Mouse (Mus musculus) forebrain, embryonic 10.5 days (tissue): ENCODE measurements at regions not wholly inside any gene's neighbourhood (a gene's known extent, or its start where the extent isn't known, plus 50 kb on each side); places are given as distances from the start of the nearest gene placed in this dataset.

ENCODE experiments used
- DNase-seq: peaks from one replicate; pipeline ENCODE4 v3.0.0-alpha.2; 2017; ENCODE audit warnings: low spot score; ENCODE audit errors: extremely low spot score
- H3K27ac ChIP-seq: fragments of 300-500 bp; sonication (generic); 2 replicates; pipeline ENCODE4 v1.5.1; 2016; ENCODE audit warnings: mild to moderate bottlenecking
- H3K27me3 ChIP-seq: fragments of 300-500 bp; sonication (generic); 2 replicates; pipeline ENCODE4 v1.6.1; 2016; ENCODE audit warnings: mild to moderate bottlenecking; ENCODE audit not compliant: poor library complexity, severe bottlenecking
- H3K36me3 ChIP-seq: fragments of 300-500 bp; sonication (generic); replicated peaks from 2 replicates; pipeline ENCODE4 v1.6.1; 2016; ENCODE audit warnings: mild to moderate bottlenecking, moderate library complexity
- H3K4me1 ChIP-seq: fragments of 300-500 bp; sonication (generic); 2 replicates; pipeline ENCODE4 v1.6.1; 2016
- H3K4me3 ChIP-seq: fragments of 300-500 bp; sonication (generic); 2 replicates; pipeline ENCODE4 v1.5.1; 2016; ENCODE audit warnings: mild to moderate bottlenecking, moderate library complexity
- H3K9me3 ChIP-seq: fragments of 300-500 bp; sonication (generic); 2 replicates; pipeline ENCODE4 v1.6.1; 2016; ENCODE audit warnings: mild to moderate bottlenecking, moderate library complexity
- WGBS: fragments of 180-500 bp; shearing (Covaris S2); methylation state at CpG from one replicate; pipeline ENCODE4 v1.1.7; 2016; 5-methylcytosine and 5-hydroxymethylcytosine counted together

GRCm38 (mm10) chr19:26340155-26340554 is 264.7 kb upstream of the Smarca2 start:
- H3K36me3 ChIP-seq: no peaks in the 10 kb centered on the region
- DNase-seq: no peak
- no peaks in the 10 kb centered on the region for H3K27me3 ChIP-seq
- H3K4me1 ChIP-seq: peaks cover 4% of the 10 kb centered on the region; the same call in 1 of the 2 replicates
- H3K4me3 ChIP-seq: no peak overlapping the region
- no peak overlapping the region for H3K27ac ChIP-seq
- 43% methylated on average over 3 of the region's 3 CpGs for WGBS
- no peaks in the 10 kb centered on the region for H3K9me3 ChIP-seq

DNA sequence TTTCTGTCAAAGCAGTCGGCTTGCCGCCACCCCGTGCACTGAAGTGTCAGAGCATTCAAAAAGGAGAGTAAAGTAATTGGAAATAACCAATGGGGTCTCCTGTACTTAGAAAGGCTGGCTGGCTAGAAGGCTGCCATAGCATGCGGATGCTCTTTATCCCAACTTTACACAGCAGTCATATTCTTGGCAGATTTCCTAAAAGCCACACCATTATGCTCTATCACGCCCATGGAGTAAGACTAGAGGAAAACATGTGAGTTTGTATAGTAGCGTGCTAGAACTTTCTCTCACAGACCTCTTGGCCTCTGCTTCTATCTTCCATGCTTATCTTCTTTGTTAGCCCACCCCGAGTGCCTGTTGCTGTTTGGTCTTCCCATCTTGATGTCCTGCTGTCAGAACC is 249.8 kb upstream of the Smarca2 start:
- no peak overlapping the region for H3K4me3 ChIP-seq
- no peaks in the 10 kb centered on the region for H3K9me3 ChIP-seq
- no peak overlapping the region for H3K27ac ChIP-seq
- no peaks in the 10 kb centered on the region for H3K27me3 ChIP-seq
- WGBS: 91% methylated on average over 7 of the region's 7 CpGs
- no peaks in the 10 kb centered on the region for H3K4me1 ChIP-seq
- no peaks in the 10 kb centered on the region for H3K36me3 ChIP-seq
- DNase-seq: no peak

- H3K4me1 ChIP-seq: no peaks in the 10 kb centered on the region
- WGBS: 94% methylated on average over 4 of the region's 4 CpGs
- no peaks in the 10 kb centered on the region for H3K36me3 ChIP-seq
- no peak overlapping the region for H3K4me3 ChIP-seq
- DNase-seq: no peak
- H3K27me3 ChIP-seq: no peaks in the 10 kb centered on the region
- H3K27ac ChIP-seq: no peak overlapping the region
- H3K9me3 ChIP-seq: no peaks in the 10 kb centered on the region
Observed at GRCm38 (mm10) chr19:26383961-26384381, 220.9 kb upstream of the Smarca2 start.

- Histone ChIP-seq H3K4me1 (no peaks in the 10 kb centered on the region), H3K27ac (no peak overlapping the region), H3K4me3 (no peak overlapping the region), H3K9me3 (no peaks in the 10 kb centered on the region), H3K36me3 (no peaks in the 10 kb centered on the region), H3K27me3 (no peaks in the 10 kb centered on the region)
- DNase-seq: no peak
Observed at GRCm38 (mm10) chr19:26386075-26386474, 218.8 kb upstream of the Smarca2 start.

GRCm38 (mm10) chr19:26412684-26413083 is 192.2 kb upstream of the Smarca2 start:
- no peak overlapping the region for H3K27ac ChIP-seq
- no peaks in the 10 kb centered on the region for H3K9me3 ChIP-seq
- no peaks in the 10 kb centered on the region for H3K4me1 ChIP-seq
- DNase-seq: no peak
- H3K4me3 ChIP-seq: no peak overlapping the region
- H3K27me3 ChIP-seq: no peaks in the 10 kb centered on the region
- no peaks in the 10 kb centered on the region for H3K36me3 ChIP-seq
- WGBS: 86% methylated on average over 2 of the region's 2 CpGs

DNA sequence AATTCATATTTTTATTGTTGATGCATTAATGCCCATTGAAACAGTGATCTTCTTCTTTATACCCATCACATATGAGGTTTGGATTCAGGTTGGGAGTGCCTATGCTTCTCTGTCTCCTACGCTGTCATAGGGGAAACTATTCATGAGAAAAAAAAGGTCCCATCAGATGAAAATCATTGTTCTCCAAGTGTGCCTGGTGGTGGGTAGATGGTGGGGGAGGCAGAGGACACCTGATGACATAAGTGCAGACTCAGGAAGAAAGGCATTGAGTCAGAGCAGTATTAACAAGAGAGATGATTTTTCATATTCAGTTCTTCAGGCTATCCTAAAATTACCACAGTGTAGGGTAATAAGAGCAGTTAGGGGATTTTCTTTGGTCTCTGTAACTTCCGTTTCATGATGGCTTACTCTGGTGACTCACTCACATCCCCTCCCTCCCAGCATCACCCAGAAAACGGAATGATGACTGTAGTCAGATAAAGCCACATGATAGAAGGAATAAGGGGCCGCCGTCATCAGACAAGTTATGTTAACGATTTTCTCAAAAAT is 190.3 kb upstream of the Smarca2 start:
- no peaks in the 10 kb centered on the region for H3K9me3 ChIP-seq
- 87% methylated on average over 6 of the region's 6 CpGs for WGBS
- H3K27ac ChIP-seq: no peak overlapping the region
- no peaks in the 10 kb centered on the region for H3K27me3 ChIP-seq
- no peak for DNase-seq
- no peaks in the 10 kb centered on the region for H3K4me1 ChIP-seq
- no peaks in the 10 kb centered on the region for H3K36me3 ChIP-seq
- H3K4me3 ChIP-seq: no peak overlapping the region

- WGBS: 89% methylated on average over 2 of the region's 2 CpGs
- Histone ChIP-seq H3K9me3 (no peaks in the 10 kb centered on the region), H3K36me3 (no peaks in the 10 kb centered on the region), H3K4me3 (no peak overlapping the region), H3K4me1 (no peaks in the 10 kb centered on the region), H3K27me3 (no peaks in the 10 kb centered on the region), H3K27ac (no peak overlapping the region)
- DNase-seq: no peak
Observed at GRCm38 (mm10) chr19:26419781-26420180, 185.1 kb upstream of the Smarca2 start.

DNA sequence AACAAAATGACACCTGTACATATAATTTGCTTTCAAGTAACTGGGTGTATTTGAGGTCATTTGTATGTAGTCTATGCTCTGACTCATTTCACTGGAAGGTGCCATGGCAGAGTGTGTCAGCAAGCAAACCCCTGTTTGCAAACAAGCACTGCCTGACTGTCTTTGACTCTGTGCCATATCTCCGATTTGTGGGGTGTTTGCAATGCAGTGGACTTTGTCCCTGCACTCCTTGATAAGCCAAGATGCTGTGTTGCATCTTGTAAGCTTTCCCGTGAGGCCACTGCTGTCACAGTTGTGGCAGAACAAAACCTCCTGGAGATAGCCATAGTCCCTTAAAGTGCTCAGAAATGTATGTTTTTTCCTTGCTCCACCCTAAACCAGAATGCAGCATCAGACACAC is 165.7 kb upstream of the Smarca2 start:
- H3K27ac ChIP-seq: no peak overlapping the region
- no peak overlapping the region for H3K4me3 ChIP-seq
- no peaks in the 10 kb centered on the region for H3K27me3 ChIP-seq
- H3K36me3 ChIP-seq: no peaks in the 10 kb centered on the region
- no peak for DNase-seq
- no peaks in the 10 kb centered on the region for H3K9me3 ChIP-seq
- 84% methylated on average over 2 of the region's 2 CpGs for WGBS
- H3K4me1 ChIP-seq: no peaks in the 10 kb centered on the region

- DNase-seq: no peak
- H3K9me3 ChIP-seq: no peaks in the 10 kb centered on the region
- 84% methylated on average over 4 of the region's 4 CpGs for WGBS
- H3K4me3 ChIP-seq: no peak overlapping the region
- H3K4me1 ChIP-seq: no peaks in the 10 kb centered on the region
- H3K27ac ChIP-seq: no peak overlapping the region
- no peaks in the 10 kb centered on the region for H3K27me3 ChIP-seq
- no peaks in the 10 kb centered on the region for H3K36me3 ChIP-seq
Observed at GRCm38 (mm10) chr19:26445309-26445708, 159.5 kb upstream of the Smarca2 start.

DNA sequence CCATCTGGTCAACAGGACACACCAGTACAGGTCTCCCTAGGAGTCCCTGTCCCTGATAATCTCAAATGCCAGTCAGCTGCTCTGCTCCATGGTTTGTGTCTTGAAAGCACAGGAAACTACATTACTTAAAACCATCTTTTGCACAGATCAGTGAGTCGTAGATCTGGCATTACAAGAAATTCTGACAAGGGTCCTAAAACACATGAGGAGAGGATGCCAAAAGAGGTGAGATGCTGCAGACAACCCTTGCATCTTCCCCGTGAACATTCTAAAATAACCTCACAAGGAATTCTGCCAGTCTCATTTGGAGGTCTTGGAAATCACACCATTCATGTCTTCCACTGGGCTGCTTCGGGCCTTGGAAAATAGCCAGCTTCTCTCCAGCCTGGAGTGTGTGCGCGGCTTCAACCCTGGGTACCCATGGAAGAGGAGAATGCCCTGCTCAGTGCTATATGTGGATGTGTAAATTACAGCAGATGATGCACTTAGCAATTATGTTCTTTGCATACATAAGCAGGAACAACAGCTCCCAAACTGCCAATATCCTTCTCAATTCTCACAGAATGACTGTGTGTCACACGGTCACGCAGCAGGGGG is 157.3 kb upstream of the Smarca2 start:
- 92% methylated on average over 7 of the region's 7 CpGs for WGBS
- Histone ChIP-seq H3K27ac (no peak overlapping the region), H3K9me3 (no peaks in the 10 kb centered on the region), H3K4me3 (no peak overlapping the region), H3K36me3 (no peaks in the 10 kb centered on the region), H3K4me1 (no peaks in the 10 kb centered on the region), H3K27me3 (no peaks in the 10 kb centered on the region)
- no peak for DNase-seq

GRCm38 (mm10) chr19:26461712-26462111 is 143.1 kb upstream of the Smarca2 start:
- no peak for DNase-seq
- Histone ChIP-seq H3K27me3 (no peaks in the 10 kb centered on the region), H3K9me3 (no peaks in the 10 kb centered on the region)

DNA sequence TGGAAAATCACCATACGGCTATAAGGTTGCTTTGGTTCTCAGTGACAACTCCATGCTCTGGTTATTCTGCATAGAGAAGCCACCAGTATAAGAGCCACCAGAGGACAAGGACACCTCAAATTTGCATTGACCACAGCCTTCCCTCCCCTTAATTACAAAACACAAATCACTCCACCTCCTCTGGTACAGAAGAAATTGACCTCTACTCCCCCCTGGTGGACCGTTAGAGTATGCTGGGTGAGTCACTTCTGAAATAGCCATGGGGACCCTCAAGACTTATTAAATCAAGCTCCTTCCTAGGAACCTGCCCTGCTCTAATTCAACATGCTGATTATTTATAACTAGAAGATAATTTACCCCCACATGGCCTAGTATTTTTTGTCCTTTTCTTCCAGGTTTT is 139.6 kb upstream of the Smarca2 start:
- Histone ChIP-seq H3K9me3 (no peaks in the 10 kb centered on the region), H3K27me3 (no peaks in the 10 kb centered on the region), H3K4me1 (peaks cover 30% of the 10 kb centered on the region), H3K4me3 (no peak overlapping the region), H3K36me3 (no peaks in the 10 kb centered on the region), H3K27ac (no peak overlapping the region)
- WGBS: 44% methylated on average over 2 of the region's 2 CpGs
- DNase-seq: no peak

More at GRCm38 (mm10) chr19:26461712-26462111, 143.1 kb upstream of the Smarca2 start:
- 57% methylated on average over 4 of the region's 4 CpGs for WGBS
- peaks cover 16% of the 10 kb centered on the region for H3K4me1 ChIP-seq
- H3K27ac ChIP-seq: no peak overlapping the region
- no peaks in the 10 kb centered on the region for H3K36me3 ChIP-seq
- H3K4me3 ChIP-seq: no peak overlapping the region

- 85% methylated on average over 4 of the region's 4 CpGs for WGBS
- Histone ChIP-seq H3K9me3 (no peaks in the 10 kb centered on the region), H3K4me1 (peaks cover 30% of the 10 kb centered on the region)
Observed at GRCm38 (mm10) chr19:26466244-26466643, 138.6 kb upstream of the Smarca2 start.

More at GRCm38 (mm10) chr19:26466244-26466643, 138.6 kb upstream of the Smarca2 start:
- Histone ChIP-seq H3K4me3 (no peak overlapping the region), H3K27ac (peak overlapping the region; percentile 62; the same call in 1 of the 2 replicates), H3K36me3 (no peaks in the 10 kb centered on the region), H3K27me3 (no peaks in the 10 kb centered on the region)
- DNase-seq: no peak
